Mouse (Mus musculus) urinary bladder, postnatal 4 days (tissue): ENCODE measurements around the gene Iqsec1.

Experiments used
- DNase-seq, 2 experiments: peaks; one replicate each; pipeline ENCODE4 v3.0.0; 2021 to 2022; ENCODE audit warnings: low spot score in 2 of 2

Gene Iqsec1

DNA sequence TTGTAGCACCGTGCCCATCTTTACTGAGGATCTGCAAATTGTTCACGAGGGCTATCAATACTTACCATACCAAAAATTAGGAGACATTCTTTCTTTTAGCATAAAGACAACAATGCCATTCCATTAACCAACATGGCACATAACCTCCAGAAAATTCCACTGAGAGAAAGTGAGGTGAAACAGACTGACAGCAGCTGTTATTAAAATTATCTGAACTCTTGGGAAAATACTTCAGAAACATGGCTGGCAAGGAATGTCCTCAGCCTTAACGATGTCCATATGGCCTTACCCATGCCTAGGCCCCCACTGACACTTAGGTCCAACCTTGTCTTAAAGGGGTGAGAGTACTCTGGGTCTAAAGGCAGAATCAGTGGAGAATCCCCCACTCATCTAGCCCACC is 260.7 kb downstream of the Iqsec1 start:
- no peak for DNase-seq

DNA sequence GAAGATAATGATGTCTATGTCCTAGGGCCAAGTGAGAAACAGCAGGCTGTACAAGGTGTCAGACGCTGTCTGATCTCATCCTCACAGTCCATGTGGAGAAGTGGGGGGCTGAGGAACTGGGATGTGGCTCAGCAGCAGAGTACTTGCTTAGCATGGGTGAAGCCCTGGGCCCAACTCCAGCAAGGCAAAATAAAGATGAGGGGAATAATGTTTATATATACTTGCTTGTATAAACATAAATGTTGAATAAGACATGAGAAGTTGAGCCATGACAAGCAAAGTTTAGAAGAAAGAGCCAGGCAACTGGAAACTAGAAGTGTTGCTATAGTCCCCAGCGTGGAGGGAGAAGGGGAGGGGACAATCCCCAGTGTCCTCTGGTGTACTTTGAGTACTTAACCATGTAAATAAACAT is 261.8 kb downstream of the Iqsec1 start:
- no peak for DNase-seq

DNA sequence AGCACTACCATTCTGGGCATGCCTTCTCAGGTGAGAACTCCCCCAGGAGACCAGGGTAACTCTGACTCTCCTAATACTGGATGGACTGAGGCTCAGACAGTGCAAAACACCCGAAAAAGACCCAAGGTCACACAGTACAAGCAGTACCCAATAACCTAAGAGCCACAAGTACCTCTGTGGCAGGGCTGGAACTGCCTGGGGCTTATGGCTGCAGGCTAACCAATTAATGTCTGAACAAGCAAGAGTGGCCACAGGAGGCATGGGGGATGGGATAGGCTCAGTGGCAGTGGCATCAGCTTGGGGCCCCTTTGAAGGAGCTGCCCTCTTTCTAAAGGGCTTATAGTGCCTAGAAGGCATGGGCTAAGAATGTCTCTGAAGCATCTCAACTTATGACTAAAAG is 263.0 kb downstream of the Iqsec1 start:
- no peak for DNase-seq

DNA sequence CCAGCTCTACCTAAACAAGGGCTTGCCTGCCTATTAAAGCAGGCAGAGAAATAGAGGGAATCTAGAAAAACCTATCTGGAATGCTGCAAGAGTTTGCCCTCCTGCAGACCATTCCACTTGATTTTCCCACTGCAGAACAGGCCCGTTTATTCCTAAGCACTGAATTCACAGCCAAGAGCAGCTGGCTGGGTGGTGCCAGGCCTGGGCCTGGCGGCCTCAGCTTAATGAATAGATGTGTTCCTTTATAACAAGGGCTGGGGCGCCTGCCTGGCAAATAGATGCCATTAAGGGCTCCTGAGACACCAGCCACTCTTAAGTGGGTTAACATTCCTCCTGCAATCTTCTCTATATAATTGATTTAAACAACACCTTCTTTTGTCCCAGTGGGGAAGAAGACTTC is 265.5 kb downstream of the Iqsec1 start:
- no peak for DNase-seq

DNA sequence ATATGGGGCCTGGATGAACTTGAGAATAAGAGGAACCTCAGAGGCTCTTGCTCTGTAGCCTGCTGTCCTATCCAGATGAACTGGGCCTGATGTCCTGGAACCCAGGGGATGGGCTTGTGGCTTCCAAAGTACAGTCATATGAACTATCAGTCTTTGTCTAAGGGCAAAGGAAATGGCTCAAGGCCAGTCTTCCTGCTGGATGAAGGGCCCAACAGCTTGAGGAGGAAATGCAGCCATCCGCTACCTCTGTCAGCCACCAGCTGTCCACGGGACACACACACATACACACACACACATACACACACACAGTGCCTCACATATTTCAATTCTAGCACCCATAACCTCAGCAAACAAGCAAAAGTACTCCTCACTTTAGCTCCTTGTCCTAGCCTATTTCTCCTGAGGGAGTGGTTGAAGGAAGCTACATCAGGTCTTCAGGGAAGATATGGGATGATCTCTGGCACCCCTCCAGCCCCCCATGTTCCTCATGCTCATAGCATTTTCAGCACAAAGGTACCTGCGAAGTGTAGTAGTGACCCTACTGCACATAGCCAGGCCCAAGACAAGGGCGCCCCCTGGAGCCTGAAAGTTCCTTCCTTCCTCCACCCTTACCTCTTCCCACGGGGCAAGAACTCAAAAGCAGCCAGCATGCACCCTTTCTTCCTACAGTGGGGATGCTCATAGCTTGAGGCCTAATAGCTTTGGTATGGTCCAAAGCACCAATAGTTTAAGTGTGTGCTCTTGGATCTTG is 267.3 kb downstream of the Iqsec1 start:
- DNase-seq: no peak

DNA sequence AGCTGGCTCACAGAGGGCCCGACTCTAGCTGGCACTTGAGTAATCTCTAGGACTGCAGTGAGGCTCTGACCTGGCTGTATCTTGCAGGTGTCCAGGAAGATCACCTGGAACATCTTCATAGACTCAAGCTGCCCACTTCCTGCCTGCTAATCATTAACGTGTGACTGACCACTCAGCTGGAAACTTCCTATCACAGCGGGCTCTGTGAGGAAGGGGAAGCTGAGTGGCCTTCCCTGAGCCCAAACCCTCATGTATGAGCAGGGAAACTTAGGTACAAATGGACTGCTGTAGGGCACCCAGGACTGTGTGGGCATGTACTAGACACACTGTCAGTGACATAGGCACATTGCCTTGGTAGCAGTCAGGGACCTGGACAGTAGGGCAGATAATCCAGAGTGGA is 268.3 kb downstream of the Iqsec1 start:
- no peak for DNase-seq

DNA sequence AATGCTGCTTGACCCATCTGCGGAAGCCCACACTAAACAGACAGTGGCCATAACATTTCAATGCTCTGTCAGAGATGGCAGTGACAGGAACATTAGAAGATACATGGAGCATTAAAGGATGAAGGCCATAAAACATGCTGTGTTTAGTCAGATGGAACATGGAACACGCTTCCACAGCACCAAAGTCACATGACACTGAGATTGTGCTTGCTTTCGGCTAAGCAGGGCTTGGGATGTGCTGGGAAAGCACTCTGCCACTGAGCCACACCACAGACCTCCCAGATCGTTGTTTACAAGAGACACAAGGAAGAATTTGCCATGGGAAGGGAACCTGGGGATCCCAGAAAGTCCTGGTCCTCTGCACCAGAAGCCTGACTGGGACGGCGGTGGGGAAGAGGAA is 269.1 kb downstream of the Iqsec1 start:
- no peak for DNase-seq

DNA sequence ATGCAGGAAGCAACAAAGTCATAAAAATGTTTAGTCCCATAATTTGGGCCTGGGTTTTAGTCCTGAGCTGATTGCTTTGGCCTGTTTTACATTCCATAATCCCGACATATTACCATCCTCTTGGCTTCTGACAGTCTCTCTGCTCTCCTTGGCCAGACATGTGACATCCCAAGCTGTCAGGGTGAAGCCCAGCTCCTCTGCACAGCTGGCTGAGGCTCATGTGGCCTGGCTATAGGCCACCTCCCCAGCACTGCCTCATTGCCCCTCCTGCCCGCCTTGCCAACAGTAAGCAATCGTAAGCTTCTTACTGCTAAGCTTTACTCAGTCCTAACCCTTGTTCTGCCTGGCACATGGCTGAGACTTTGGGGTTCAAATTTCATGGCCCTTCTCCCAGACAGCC is 270.0 kb downstream of the Iqsec1 start:
- DNase-seq: no peak

DNA sequence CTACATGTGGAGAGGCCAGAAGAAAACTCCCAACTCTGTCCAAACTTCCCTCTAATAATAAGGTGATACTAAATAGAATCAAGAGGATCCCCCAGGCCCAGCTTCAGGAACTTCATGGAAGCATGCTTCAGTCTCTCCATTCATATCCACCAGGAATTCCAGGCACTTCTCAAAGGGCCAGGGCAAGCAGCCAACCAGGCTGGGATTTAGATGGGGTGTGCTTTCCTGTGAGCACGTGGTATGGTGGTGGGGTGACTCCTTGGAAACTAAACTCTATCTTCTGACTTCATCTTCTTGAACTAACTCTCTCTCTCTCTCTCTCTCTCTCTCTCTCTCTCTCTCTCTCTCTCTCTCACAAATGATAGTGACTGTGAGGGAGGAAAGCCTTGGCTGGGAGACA is 270.8 kb downstream of the Iqsec1 start:
- DNase-seq: peak in 1 of 2 experiments; percentile 50

DNA sequence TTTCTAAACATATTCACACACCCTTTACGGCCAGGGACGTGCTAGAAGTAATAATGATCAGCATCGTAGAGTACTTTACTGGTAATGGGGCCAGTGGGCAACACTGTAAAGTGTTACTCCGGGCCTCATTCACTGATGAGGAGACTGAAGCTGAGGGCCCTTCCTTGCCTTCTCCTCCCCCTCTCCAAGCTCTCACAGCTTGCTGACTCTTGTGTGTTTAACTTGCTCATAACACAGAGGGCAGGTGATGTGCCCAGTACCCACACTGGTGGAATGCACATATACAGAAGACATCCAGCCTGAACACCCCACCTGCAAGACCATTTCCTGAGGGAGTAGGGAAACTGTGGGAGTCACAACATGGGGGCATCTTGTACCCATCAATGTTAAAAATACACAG is 271.6 kb downstream of the Iqsec1 start:
- no peak for DNase-seq

DNA sequence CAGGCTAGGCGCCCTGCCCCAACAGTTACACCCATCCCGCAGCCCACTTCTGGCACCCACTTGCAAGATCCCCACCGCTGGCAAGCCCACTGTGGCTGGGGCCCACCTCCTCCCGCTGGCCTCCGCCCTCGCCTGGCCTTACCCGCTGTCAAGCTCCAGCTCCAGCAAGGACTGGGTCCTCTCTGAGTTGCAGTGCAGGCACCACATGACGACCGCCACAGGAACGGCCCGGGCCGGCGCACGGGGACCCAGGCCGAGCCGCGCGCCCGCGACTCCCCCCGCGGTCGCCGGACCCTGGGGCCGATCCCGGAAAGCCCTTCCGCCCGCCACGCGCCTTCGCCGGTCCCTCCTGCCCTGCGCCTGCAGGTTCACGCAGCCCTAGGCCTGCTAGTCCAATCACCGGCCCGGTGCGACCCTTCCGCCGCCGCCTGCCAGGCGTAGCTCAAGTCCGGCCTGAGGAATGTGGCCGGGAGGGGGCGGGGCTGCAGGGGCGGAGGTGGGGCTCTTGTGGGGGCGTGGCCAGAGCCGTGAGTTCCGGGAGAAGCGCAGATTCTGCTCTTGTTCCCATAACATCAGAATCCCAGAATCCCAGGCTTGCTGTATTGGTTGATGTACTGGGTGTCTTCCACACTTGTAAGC is 272.3 kb downstream of the Iqsec1 start:
- DNase-seq: peak; percentile 82 to 90

DNA sequence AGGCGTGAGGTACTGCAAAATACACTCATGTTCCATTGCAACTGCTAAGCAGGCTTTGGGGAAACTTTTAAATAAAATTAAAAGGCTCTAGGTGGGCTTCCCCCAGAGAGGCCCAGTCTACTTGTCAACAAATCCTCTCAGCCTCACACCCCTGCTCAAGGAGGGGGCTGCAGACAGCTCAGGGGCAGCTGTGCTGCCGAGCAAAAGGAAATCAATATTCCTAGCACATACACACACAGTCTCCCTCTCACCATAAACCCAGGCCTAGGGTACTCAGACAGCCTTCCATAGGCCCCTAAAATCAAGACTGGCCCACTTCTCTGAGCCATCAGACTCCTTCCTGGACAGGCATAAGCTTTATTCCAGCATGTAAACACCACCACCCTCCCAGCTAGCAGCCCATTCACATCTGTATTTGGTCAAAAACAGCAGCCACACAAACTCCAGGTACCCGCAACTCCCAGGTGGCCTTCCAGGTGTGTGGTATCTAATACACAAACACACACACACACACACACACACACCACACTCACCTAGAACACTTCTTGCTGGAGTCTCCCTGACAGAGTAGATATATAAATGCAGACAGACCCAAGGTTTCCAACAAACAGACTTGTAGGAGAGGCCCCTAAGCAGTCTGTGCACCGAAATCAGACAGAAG is 273.1 kb downstream of the Iqsec1 start:
- no peak for DNase-seq

DNA sequence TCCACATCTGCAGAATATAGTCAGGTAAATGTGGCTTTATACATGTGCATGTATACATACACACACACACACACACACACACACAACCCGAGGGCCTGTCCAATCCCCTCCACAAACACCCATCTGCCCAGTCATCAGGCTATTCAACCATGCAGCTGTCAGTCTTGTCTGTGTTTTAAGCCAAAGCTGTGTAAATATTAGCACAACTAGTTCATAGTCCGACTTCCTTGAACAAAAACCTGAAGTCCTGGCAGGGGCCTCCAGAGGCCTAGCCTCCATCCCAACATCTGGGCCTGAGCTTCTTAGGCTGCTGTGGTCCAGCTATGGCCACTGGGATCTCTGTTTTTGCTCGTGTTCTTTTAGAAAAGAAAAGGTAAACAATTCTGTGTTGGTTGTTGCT is 274.8 kb downstream of the Iqsec1 start:
- DNase-seq: no peak

DNA sequence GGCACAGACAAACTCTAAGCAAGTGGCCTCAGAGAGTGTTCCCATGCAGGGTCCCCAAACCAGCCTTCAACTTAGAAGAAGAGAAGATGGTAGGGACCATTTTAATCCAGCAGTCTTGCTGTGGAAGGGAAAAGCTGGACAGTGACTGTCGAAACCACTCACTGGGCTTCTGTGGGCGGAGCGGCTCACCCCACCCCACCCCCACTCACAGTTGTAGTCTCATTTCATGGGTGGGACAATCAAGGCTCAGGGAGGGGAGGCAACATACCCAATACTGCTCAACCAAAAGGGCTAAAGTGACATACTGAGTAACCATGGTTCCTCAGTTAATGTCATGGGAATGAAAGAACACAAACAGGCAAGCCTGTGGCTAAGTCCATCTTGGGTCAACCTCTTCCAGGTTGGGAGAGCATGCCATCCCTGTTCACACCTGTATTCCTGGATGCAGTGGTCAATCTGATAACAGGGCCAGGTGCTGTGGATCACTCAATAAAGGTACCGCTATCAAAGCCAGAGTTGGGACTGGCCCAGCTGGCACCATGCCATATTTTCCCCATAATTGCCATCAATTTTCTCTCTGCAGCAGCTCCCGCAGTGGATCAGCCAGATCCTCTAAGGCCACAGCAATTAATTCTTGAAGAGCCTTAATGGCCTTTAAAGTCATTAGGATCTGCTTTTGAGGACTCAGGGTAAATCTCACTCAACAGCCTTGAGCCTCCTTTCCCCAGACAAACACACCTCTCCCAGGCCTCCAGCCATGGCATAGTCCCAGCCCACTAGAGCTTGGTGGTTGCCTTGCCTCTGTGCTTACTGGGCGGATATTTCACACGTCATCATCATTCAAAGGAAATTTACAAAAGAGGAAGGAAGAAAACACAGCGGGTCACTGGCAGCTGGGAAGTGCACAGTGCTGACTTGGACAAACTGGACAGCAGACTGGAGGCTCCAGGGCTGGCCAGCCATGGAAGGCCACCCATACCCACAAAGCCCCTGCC is 275.7 kb downstream of the Iqsec1 start:
- no peak for DNase-seq

DNA sequence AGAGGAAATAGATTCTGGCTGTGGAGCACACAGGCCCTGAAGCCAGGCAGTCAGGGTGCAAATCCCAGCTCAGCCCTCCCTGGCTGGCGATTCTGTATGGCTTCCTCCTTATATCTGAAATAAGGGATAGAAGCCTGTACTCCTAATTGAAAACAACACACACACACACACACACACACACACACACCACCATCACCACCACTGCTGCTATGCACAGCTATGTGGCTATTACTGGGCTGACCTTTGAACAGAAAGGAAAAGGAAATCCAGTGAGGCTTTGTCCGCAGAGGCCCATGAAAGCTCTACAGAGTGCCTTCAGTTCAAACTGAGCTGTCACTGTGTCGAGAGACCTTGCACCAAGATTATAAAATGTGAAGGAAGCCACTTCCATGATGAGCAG is 276.4 kb downstream of the Iqsec1 start:
- DNase-seq: no peak

DNA sequence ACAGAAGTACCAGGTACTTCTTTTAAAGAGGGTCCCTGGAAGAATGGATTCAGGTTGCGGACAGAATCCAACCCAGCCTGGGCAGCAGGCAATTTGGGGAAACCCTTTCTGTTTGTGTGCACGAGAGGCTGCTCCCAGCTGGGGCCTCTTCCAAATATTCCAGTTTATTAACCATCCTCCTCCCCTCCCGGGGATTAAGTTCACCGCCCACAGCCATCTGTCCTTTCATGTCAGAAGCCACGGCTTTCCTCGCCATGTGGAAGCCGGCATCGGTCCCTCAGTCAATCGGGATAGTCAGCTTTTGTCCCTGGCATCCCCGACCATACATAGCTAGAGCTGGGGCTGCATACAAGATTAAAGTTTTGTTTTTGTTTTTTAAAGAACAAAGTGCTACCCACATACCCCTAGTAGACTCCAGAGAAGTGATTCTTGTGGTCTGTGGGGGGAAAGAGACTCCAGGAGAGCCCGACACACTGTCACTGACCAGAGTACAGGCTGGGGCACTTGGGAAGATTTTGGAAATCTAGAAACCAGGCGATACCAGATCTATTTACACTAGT is 276.9 kb downstream of the Iqsec1 start:
- no peak for DNase-seq

DNA sequence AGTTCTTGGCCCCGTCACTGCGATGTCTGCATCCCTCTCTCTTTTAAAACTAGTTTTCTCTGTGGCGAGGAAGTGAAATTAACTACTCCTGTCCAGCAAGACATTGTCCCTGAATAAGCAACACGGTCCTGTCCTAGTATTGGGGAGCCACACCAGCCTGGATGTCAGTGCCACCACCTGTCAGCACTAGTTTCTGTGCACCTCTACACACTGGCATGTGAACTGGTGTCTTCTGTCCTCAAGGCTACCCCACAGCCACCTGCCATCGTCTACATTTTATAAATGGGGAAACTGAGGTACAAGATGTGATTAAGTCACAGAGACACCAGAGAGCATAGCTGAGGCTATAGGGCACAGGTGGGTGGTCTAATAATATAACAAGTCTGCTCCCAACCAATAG is 277.7 kb downstream of the Iqsec1 start:
- no peak for DNase-seq

DNA sequence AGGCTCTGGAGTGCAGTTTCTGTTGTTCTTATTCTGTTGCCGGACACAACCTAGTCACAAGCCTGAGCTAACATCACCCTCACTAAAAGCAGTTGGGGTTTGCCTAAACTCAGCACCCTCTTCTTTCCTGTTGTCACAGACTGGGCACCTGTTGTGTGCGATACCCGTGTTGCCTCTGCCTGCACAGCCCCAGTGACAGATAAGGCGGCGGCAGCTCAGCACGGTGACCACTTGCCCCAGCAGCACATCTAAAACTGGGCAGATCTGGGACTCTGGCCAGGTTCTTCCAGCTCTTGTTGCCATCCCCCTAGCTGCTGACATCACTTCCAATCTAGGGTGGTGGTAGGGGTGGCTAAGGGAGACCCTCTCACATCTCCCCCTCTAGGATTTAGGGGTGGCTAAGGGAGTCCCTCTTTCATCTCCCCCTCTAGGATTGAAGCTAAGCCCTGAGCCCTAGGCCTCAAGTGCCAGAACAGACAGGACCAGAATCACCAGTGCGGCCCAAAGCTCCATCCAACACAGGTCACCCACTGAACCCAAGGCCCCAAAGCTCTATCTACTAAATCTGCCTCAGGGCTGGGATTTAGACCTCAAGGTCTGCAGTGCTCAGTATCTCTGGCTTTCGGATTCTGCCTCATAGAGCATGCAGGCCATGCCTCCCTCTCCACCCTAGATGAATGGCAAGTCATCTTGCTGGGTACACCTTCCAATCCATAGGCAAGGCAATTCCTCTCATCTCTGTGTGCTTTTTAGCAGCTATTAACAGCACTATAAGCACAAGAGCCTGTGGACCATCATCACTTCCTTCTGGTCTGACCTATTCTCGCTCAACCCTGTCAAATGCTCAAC is 278.3 kb downstream of the Iqsec1 start:
- DNase-seq: no peak

DNA sequence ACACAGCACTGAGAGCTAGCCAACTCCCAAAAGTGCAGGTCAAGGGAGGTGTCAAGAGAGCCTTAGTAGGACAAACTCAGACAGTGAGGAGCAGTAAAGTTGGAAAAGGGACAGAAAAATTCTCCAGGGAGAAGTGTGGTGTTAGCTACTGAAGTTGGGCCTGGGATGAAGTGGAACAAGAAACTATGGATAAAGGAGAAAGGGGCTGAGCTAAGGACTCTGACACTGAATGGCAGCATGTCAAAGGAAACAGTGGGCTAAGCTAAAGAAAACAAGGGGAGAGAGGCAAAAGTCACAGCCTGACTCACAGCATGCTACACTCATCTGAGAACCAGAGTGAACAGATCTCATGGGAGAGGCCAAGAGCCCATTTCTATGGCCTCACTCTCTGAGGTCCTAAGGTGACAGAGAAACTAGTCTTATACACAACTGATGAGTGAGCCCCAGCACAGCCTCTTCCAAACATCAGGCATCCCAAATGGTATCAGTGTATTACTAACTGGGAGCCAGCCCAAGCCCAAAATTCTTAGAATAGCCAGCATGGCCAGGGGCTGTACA is 280.3 kb downstream of the Iqsec1 start:
- DNase-seq: no peak

DNA sequence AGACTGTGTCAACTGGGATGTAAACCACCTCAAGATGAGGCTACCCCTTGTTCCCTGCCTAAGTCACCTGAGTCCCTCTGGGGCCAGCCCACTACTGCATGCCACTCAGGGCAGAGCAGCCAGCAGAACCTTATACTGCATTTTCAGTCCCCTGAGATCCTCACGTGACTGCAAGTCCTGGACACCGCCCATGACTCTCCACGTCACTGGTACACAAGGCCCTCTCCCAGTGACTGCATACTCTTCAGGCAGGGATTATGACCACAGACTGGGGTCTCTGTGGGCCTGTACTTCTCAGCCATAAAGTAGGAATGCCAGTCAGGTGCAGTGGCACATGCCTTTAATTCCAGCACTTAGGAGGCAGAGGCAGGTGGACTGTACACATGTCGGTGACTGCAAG is 281.3 kb downstream of the Iqsec1 start:
- DNase-seq: no peak
